Mouse (Mus musculus) left cerebral cortex, postnatal 14 days (tissue): ENCODE data around the gene Xlr3a. TPM values are rescaled to one million over a fixed set of nuclear protein-coding genes. Genes with fewer than 3 reads are reported as not detected.

Experiments used
- total RNA-seq, 2 experiments: library from RNA; stranded (reverse); gene quantifications; 2 replicates each; pipeline ENCODE4 v1.2.3; 2021

Xlr3a gene
- total RNA-seq, 2 experiments from 2014 or later, result 1.1 TPM; not detected in 1

Other genes starting within 250 kb of the Xlr3a start
- 10 to 100 TPM; 51.7 to 53.4 TPM for gene Cetn2, start 178.7 kb downstream of the Xlr3a start, total RNA-seq
- gene Nsdhl, start 178.5 kb downstream of the Xlr3a start, total RNA-seq, result 10 to 100 TPM; 33.5 to 34.3 TPM
- gene Zfp185, start 109.8 kb downstream of the Xlr3a start, total RNA-seq, result under 1 TPM; 0.57 TPM
- gene Pnma5, start 60.0 kb downstream of the Xlr3a start, total RNA-seq, result under 1 TPM; 0.44 to 0.51 TPM
- 10 to 100 TPM; 18.1 to 19.6 TPM for gene Pnma3, start 32.3 kb downstream of the Xlr3a start, total RNA-seq
- 1 to 10 TPM in 1 of 2 experiments, under 1 TPM in 1; 0.80 to 1.2 TPM for gene Xlr4a, start 14.6 kb downstream of the Xlr3a start, total RNA-seq
- 1 to 10 TPM; 1.8 to 1.9 TPM for gene Gm14685, start 20.0 kb upstream of the Xlr3a start, total RNA-seq
- not detected for gene Xlr5b, start 51.7 kb upstream of the Xlr3a start, total RNA-seq
- gene DXBay18, start 52.4 kb upstream of the Xlr3a start, total RNA-seq, result 1 to 10 TPM in 1 of 2 experiments, under 1 TPM in 1; 0.93 to 1.1 TPM
- not detected for gene Spin2d, start 79.9 kb upstream of the Xlr3a start, total RNA-seq
- 10 to 100 TPM in 1 of 2 experiments, 1 to 10 TPM in 1; 4.3 to 11.2 TPM for gene Xlr3b, start 95.1 kb upstream of the Xlr3a start, total RNA-seq
- gene Xlr4b, start 117.2 kb upstream of the Xlr3a start, total RNA-seq, result 1 to 10 TPM in 1 of 2 experiments, not detected in 1; 1.5 TPM
- gene F8a, start 131.2 kb upstream of the Xlr3a start, total RNA-seq, result 10 to 100 TPM; 14.6 to 14.7 TPM
- gene Xlr4c, start 146.0 kb upstream of the Xlr3a start, total RNA-seq, result not detected
- not detected for gene Xlr3c, start 168.3 kb upstream of the Xlr3a start, total RNA-seq
- gene Xlr5a, start 195.9 kb upstream of the Xlr3a start, total RNA-seq, result not detected
- not detected for gene Xlr5c, start 195.9 kb upstream of the Xlr3a start, total RNA-seq
- gene Gm45015, start 239.7 kb upstream of the Xlr3a start, total RNA-seq, result not detected
- gene Zfp275, start 245.5 kb upstream of the Xlr3a start, total RNA-seq, result 10 to 100 TPM; 16.2 to 17.9 TPM